Mouse (Mus musculus): ENCODE measurements around the gene Trappc10.

Gene Trappc10

DNA sequence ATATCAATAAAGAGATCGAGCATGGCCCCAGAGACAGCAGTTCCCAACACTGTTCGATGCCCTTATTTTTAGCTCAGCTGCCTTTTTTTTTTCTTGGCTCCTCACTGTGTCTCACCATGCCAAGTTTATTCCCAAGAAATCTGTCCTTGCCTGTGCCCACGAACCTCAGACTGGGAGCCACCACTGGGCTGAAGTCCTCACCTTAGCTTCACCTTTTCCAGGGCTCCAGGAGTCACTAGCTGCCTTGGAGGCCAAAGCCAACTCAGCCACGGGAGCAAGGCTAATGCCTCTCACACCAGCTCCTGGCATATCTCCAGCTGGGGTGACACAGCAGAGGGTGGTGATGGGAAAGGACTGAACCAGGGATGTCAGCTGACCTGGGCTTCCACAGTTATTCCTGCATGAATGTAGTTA, 11.2 kb upstream of the Trappc10 start:
- DNase-seq: peak; percentile 55

DNA sequence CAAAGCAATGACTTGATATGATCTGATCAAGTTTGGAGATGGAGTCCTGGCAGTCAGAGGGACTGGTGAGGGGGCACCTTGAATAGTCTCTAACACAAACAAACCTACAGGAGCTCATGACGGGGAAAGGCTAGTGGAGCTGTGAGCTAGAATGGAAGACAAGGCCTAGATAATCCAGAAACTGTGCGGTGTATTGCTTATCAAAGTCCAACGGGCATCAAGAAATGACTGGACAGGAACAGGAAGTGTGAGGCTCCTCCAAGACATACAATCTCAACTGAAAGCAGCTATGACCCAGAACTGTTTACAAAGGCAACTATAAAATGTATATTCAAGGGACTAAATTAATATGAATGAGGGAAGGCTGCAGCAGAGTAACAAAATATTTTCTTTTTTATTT, 2.8 kb upstream of the Trappc10 start:
- DNase-seq: no peak

DNA sequence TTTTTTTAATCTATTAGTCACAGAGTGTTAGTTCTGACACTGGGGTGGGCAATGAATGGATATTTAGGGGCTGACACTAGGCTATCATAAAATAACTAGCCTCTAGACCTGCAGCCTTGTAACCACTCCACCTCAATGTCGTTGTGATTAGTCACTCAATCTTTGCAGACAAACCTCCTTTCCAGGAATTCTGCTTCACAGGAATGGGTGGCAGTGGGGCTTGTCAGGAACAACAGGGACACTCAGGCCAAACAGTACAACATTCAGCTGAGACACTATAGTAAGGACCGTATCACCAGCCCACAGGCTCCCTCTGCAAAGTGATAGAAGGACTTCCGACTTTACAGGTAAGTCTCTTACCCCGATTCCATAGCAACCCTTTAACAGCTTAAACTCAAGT, 2.3 kb upstream of the Trappc10 start:
- no peak for DNase-seq

DNA sequence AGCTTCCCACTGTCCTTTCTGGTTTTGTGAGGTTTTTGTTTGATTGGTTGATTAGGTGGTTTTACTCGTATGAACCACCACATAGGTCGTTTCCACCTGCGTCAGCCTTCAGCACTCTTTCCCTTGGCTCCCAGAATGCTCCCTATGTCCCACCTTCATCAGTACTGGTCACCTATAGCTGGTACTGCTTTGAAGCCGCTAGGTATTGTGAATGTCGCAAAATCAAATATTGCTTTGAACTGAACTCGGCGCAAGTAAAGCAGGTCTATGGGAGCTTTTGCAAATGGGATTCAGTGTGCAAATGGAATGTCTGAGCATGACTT, 745 bp upstream of the Trappc10 start:
- DNase-seq: no peak

- peak; percentile 61 for DNase-seq
Measured at GRCm38 (mm10) chr10:78244058-78244437, 393 bp downstream of the Trappc10 start.

- no peak for DNase-seq
Measured at GRCm38 (mm10) chr10:78238926-78239325, 5.5 kb downstream of the Trappc10 start.

GRCm38 (mm10) chr10:78238297-78238696, 6.1 kb downstream of the Trappc10 start:
- DNase-seq: no peak

- DNase-seq: no peak
Measured at GRCm38 (mm10) chr10:78237809-78238208, 6.6 kb downstream of the Trappc10 start.

- no peak for DNase-seq
Measured at GRCm38 (mm10) chr10:78236885-78237629, 7.4 kb downstream of the Trappc10 start.

DNA sequence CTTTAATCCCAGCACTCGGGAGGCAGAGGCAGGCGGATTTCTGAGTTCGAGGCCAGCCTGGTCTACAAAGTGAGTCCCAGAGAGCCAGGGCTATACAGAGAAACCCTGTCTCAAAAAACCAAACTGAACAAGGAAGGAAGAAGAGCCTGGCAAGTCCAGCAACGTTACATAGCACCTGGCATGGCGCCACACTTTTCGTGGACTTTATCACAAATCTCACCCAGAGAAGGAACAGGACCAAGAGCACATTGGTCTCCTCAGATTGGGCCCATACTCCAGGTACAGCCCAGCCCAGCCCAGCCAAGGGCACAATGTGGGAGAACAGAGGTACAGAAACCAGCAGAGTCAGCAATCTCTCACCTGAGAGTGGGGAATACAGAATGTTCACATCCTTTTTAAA, 10.7 kb downstream of the Trappc10 start:
- DNase-seq: peak; percentile 50

DNA sequence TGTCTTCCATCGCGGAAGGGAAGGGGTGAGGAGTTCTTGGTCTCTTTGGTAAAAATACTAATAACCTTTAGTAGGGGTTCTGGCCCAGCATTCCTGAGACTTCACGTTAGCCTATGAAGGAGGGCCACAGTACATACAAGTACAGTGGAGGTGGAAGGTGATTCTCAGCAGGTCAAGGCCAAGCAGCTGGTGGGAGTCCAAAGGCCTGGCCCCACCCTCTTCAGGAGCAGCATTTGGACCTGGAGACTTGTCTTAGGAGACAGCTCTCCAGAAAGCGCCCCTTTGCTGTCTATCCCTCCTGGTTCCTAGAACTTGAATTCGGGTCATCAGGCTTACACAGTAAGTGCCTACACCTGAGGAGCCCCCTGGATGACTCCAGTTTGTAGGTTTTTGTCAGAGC, 11.3 kb downstream of the Trappc10 start:
- DNase-seq: peak; percentile 24

DNA sequence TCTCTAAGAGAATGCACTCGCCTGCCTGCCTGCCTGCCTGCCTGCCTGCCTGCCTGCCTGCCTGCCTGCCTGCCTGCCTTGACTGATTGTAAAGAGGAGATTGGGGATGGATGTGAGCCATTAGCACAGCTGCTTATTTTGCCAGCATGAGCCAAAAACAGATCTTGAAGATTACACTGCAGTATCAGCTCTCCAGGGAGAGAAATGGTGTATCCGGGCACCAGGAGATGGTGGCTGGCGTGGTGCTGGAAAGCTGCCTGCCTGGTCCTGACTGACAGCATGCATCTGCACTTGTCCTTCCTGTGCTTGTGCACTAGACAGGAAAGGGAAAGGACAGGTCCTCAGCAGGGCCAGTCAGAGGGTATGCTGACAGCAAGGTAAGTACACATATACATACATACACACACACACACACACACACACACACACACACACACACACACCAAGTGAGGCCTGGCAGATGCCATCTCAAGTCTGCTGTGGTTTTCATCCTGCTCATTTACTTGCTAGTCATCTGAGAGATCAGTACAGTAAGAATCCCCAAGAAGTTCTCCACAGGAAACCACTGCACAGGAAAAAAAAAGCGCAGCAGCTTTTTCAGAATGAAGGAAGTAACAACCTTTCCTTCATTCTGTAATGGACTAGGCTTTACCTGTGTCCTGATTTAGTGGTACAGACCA, 12.0 kb downstream of the Trappc10 start:
- no peak for DNase-seq

GRCm38 (mm10) chr10:78228560-78228928, 15.9 kb downstream of the Trappc10 start:
- DNase-seq: no peak

DNA sequence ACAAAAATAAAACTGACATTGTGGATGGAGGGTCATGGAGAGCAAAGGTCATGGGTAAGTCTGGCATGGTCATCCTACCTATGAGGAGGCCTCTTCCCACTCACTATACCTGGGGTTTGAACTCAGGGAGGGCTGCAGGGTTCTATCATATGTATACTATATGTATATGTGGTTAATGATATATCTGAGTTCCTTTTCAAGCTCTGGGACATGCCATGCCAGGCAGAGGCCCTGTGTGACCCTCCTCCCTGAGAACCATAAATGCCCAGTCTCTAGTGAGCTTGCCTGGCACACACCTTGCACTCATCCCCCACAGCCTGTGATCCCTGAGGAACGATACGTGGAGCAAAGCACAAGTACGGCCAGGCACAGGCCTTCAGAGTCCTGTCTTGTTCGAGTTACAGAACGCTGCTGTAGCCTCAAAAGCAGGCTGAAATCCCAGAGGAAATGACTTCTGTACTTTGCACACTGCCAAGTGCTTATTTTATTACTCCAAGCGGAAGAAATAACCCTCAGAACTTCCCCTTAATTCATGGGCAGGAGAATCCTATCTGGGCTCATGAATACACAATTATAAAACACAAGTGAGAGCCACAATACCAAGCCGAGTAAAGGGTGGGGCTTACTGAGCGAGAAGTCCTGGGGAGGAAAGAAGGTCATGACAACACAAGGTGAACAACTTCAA, 16.4 kb downstream of the Trappc10 start:
- peak; percentile 52 for DNase-seq

GRCm38 (mm10) chr10:78224136-78224535, 20.3 kb downstream of the Trappc10 start:
- no peak for DNase-seq

DNA sequence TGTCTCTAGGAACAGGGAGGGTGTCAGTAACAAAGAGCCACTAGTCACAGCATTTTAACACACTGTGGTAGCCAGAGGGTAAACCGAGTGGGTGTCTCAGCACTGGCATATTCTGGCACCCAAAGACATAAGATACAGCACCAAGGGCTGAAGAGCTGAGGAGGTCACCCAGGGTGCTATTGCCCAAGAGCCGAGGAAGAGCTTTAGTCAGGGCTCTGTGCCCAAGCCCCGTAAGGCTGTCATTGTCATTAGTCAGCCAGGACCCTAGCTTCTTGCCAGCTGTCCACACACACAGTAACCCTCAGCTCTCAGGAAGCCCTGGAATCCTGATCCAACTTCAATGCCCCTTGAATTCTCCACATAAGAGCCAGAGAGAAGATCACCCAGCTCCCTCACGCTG, 21.5 kb downstream of the Trappc10 start:
- no peak for DNase-seq

GRCm38 (mm10) chr10:78221315-78221714, 23.1 kb downstream of the Trappc10 start:
- no peak for DNase-seq

DNA sequence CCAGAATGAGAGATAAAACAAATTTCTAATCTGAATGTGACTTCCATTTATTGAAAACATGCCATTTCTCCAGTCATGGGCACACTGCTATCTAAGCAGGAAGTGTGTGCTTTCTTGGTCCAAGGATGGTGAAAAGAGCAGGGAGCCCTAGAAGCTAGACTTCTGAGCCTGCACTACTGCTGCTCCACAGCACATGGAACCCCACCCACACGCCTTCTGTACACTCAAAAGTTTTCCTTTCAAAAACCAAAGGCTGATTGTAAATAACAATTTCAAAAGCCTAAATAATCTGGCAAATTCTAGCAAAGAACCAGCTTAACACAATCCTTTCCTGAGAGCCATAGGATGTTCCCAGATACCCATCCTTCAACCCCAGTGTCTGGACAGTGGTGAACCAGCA, 24.9 kb downstream of the Trappc10 start:
- DNase-seq: no peak

- no peak for DNase-seq
Measured at GRCm38 (mm10) chr10:78218576-78218975, 25.9 kb downstream of the Trappc10 start.

- DNase-seq: no peak
Measured at GRCm38 (mm10) chr10:78216376-78217083, 27.9 kb downstream of the Trappc10 start.

GRCm38 (mm10) chr10:78214371-78214770, 30.1 kb downstream of the Trappc10 start:
- DNase-seq: no peak

DNA sequence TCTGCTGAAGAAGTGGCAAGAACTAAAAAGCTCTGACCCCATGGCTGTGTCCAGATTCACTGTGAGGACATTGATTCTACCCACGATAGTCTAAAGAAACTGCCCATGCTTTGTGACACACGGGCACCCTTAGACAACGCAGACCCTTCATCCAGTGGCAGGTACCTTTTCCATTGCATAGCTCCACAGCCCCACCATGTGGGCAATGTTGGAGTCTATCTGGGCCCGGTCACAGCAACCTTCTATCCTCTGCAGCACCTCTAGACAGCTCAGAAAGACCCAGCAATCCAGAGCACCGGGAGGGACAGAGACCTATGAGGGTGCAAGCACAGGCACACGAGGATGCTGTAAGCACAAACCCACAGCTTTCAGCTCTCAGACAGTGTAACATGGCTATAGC, 33.1 kb downstream of the Trappc10 start:
- DNase-seq: no peak

GRCm38 (mm10) chr10:78201182-78201581, 43.3 kb downstream of the Trappc10 start:
- DNase-seq: no peak

GRCm38 (mm10) chr10:78192933-78193332, 51.5 kb downstream of the Trappc10 start:
- no peak for DNase-seq
